Mouse (Mus musculus): ENCODE measurements around the gene Impdh2. TPM values are rescaled to one million over a fixed set of nuclear protein-coding genes. Genes with fewer than 3 reads are reported as not detected.

Gene Impdh2
- total and polyA plus RNA-seq, 2 experiments from 2014 or later = 106 to 115 TPM

DNA sequence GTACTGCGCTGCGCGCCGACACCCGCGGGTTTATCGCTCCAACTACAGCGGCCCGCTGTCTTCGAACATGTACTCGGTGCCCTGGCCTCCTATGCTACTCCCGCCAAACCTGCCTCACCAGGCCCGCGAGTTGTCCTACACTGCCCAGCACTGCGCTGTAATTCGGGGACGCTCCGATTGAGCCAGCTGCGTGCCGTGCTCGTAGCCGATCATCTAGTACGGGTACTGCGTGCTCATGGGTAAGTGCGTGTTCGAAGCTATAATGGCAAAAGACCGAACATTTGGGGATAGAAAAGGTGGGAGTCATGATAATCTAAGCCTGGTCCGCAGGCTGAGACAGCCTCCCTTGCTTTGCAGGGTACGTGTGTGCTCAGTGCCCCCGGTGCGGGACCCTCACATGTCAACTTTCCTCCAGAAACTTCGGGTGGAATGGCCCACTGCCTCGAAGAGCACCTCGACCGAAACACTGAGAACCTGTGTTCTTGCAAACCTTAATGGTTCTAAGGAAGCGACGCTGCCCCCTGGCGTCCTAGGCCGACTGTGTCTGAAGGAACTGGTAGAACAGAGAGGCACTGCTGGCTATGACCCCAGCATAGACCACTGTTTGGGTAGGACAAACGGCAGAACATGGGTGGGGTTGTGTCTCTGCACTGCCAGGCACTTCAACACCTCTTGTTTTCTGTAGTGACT is 10.3 kb downstream of the Impdh2 start:
- H3K4me3 ChIP-seq (ENCODE audit: low read depth, low read length) = peak overlapping the region; percentile 55
- no peaks in the 10 kb centered on the region for H3K27me3 ChIP-seq (ENCODE audit: insufficient read depth, low read length)
- peak; percentile 74 for DNase-seq
- TF ChIP-seq CTCF (IDR thresholded peaks at IDR 0.05; ENCODE audit: low read depth) = peak; percentile 71
- H3K9me3 ChIP-seq (ENCODE audit: low read length) = no peaks in the 10 kb centered on the region
- peaks cover 40% of the 10 kb centered on the region for H3K36me3 ChIP-seq (ENCODE audit: insufficient read depth)
- 2% methylated on average over 40 of the region's 40 CpGs for WGBS
- H3K27ac ChIP-seq (ENCODE audit: low read depth, low read length) = peak overlapping the region; percentile 72
- no peak for ATAC-seq
- peak overlapping the region; percentile 95 for H3K4me2 ChIP-seq (ENCODE audit: low read depth)
- peaks cover 19% of the 10 kb centered on the region for H3K4me1 ChIP-seq (ENCODE audit: insufficient read depth)
- peak overlapping the region; percentile 58 for H3K9ac ChIP-seq

GRCm38 (mm10) chr9:108571401-108571973 is 11.4 kb downstream of the Impdh2 start:
- Histone ChIP-seq H3K4me3 (ENCODE audit: low read depth, low read length) (no peak overlapping the region), H3K4me2 (ENCODE audit: low read depth) (no peak overlapping the region), H3K9me3 (ENCODE audit: low read length) (no peaks in the 10 kb centered on the region), H3K36me3 (ENCODE audit: insufficient read depth) (peaks cover 36% of the 10 kb centered on the region), H3K27me3 (ENCODE audit: insufficient read depth, low read length) (no peaks in the 10 kb centered on the region), H3K27ac (ENCODE audit: low read depth, low read length) (no peak overlapping the region), H3K4me1 (ENCODE audit: insufficient read depth) (peaks cover 15% of the 10 kb centered on the region), H3K9ac (no peak overlapping the region)
- no peak for TF ChIP-seq CTCF (IDR thresholded peaks at IDR 0.05; ENCODE audit: low read depth)
- DNase-seq (no peak), ATAC-seq (no peak)
- 92% methylated on average over 16 of the region's 16 CpGs for WGBS

DNA sequence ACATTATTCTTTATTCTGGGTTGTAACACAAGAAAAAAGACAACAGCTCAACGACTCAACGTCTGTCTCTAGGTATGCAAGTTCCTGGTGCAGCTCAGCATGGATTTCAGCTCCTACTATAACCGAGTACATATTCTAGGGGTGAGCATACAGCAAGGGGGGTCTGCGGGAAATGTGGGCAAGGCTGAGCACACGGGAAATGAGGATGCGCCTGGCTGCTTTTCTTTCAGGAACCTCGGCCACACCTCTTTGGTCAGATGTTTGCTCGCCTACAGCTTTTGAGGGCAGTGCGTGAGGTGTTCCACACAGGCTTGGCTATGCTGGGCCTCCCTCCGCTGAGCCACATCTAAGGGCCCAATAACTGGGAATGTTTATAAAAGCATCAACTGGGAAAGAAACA is 12.2 kb downstream of the Impdh2 start:
- Histone ChIP-seq H3K4me2 (ENCODE audit: low read depth) (no peak overlapping the region), H3K27ac (ENCODE audit: low read depth, low read length) (no peak overlapping the region), H3K27me3 (ENCODE audit: insufficient read depth, low read length) (no peaks in the 10 kb centered on the region), H3K9ac (no peak overlapping the region), H3K36me3 (ENCODE audit: insufficient read depth) (peaks cover 36% of the 10 kb centered on the region), H3K4me1 (ENCODE audit: insufficient read depth) (peaks cover 20% of the 10 kb centered on the region), H3K4me3 (ENCODE audit: low read depth, low read length) (no peak overlapping the region), H3K9me3 (ENCODE audit: low read length) (no peaks in the 10 kb centered on the region)
- DNase-seq (no peak), ATAC-seq (no peak)
- WGBS = 83% methylated on average over 10 of the region's 10 CpGs
- no peak for TF ChIP-seq CTCF (IDR thresholded peaks at IDR 0.05; ENCODE audit: low read depth)

DNA sequence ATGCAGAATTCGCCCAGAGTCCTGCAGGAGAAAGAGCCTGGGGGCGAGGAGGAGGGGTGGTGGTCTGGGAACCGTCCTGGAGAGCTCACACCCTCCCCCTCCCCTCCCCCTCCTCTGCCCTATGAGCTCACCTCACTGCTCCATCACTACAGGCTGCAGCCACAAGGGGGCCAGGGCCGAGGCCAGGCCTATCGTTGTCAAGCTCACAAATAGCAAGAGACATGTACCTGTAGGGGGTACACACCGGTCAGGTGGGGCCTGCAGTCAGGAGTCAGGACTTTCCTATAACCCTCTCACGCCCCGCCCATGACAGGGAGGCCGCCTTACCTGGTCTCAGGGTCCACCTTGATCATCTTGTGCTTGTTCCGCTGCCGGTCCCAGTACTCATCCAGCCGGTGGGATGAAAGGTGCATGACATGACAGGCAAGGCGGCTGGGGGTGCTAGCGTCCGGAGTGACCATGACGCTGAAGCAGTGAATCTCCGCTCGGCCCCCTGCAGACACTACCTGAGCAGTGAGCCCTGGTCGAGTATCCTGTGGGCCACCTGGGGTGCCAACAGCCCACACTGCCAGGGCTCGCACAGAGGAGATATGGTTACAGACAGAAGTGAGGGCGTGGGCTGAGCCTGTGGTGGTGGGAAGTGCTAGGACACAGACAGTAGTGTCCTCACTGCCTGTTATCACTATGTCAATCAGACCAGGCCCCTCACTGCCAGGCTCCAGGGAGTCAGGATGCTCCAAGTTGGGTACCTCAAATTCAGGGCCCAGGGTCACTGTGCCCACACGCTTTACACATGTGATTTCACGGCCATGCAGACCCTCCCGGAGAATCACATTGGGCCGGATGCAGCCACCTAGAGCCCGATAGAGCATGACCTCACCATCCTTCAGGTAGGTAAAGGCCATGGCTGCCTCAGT is 13.9 kb downstream of the Impdh2 start:
- Histone ChIP-seq H3K27me3 (ENCODE audit: insufficient read depth, low read length) (no peaks in the 10 kb centered on the region), H3K36me3 (ENCODE audit: insufficient read depth) (peaks cover 36% of the 10 kb centered on the region), H3K4me2 (ENCODE audit: low read depth) (no peak overlapping the region), H3K4me3 (ENCODE audit: low read depth, low read length) (no peak overlapping the region), H3K9ac (no peak overlapping the region), H3K27ac (ENCODE audit: low read depth, low read length) (no peak overlapping the region), H3K9me3 (ENCODE audit: low read length) (no peaks in the 10 kb centered on the region), H3K4me1 (ENCODE audit: insufficient read depth) (peaks cover 18% of the 10 kb centered on the region)
- ATAC-seq (no peak), DNase-seq (peak; percentile 55)
- WGBS = 53% methylated on average over 26 of the region's 26 CpGs
- TF ChIP-seq CTCF (IDR thresholded peaks at IDR 0.05; ENCODE audit: low read depth) = peak; percentile 75

- Histone ChIP-seq H3K9me3 (ENCODE audit: low read length) (no peaks in the 10 kb centered on the region), H3K27ac (ENCODE audit: low read depth, low read length) (no peak overlapping the region), H3K4me2 (ENCODE audit: low read depth) (no peak overlapping the region), H3K9ac (no peak overlapping the region), H3K4me3 (ENCODE audit: low read depth, low read length) (no peak overlapping the region), H3K36me3 (ENCODE audit: insufficient read depth) (peaks cover 36% of the 10 kb centered on the region), H3K4me1 (ENCODE audit: insufficient read depth) (peaks cover 21% of the 10 kb centered on the region), H3K27me3 (ENCODE audit: insufficient read depth, low read length) (no peaks in the 10 kb centered on the region)
- ATAC-seq (no peak), DNase-seq (no peak)
- TF ChIP-seq CTCF (IDR thresholded peaks at IDR 0.05; ENCODE audit: low read depth) = no peak
- 89% methylated on average over 12 of the region's 12 CpGs for WGBS
Observed at GRCm38 (mm10) chr9:108574921-108575320, 14.8 kb downstream of the Impdh2 start.

GRCm38 (mm10) chr9:108575321-108576297 is 15.5 kb downstream of the Impdh2 start:
- Histone ChIP-seq H3K27me3 (ENCODE audit: insufficient read depth, low read length) (no peaks in the 10 kb centered on the region), H3K4me3 (ENCODE audit: low read depth, low read length) (no peak overlapping the region), H3K27ac (ENCODE audit: low read depth, low read length) (no peak overlapping the region), H3K9me3 (ENCODE audit: low read length) (no peaks in the 10 kb centered on the region), H3K36me3 (ENCODE audit: insufficient read depth) (peaks cover 36% of the 10 kb centered on the region), H3K9ac (no peak overlapping the region), H3K4me2 (ENCODE audit: low read depth) (no peak overlapping the region), H3K4me1 (ENCODE audit: insufficient read depth) (peaks cover 16% of the 10 kb centered on the region)
- TF ChIP-seq CTCF (IDR thresholded peaks at IDR 0.05; ENCODE audit: low read depth) = no peak
- WGBS = 89% methylated on average over 37 of the region's 37 CpGs
- DNase-seq (no peak), ATAC-seq (no peak)
